Mouse (Mus musculus) neural tube, embryonic 14.5 days (tissue): ENCODE results near the gene Mrps15. TPM values are rescaled to one million over a fixed set of nuclear protein-coding genes. Genes with fewer than 3 reads are reported as not detected.

Source experiments
- ATAC-seq: fragments of 200-750 bp; cut with Nextera tagmentation; 2 replicates; pipeline ENCODE4 v1.8.0; 2017; ENCODE audit warnings: low read depth, mild to moderate bottlenecking, moderate TSS enrichment, moderate library complexity
- H3K27ac ChIP-seq: fragments of 300-500 bp; sonication (generic); 2 replicates; pipeline ENCODE4 v1.5.1; 2014; ENCODE audit warnings: low read depth, mild to moderate bottlenecking, control low read depth, low read length, moderate library complexity, mixed read lengths
- H3K27me3 ChIP-seq: fragments of 300-500 bp; sonication (generic); 2 replicates; pipeline ENCODE4 v1.6.1; 2014; ENCODE audit warnings: low read length; ENCODE audit not compliant: control insufficient read depth, insufficient read depth
- H3K36me3 ChIP-seq: fragments of 300-500 bp; sonication (generic); 2 replicates; pipeline ENCODE4 v1.6.1; 2014; ENCODE audit warnings: low read length, mixed read lengths; ENCODE audit not compliant: control insufficient read depth, insufficient read depth
- H3K4me1 ChIP-seq: fragments of 300-500 bp; sonication (generic); 2 replicates; pipeline ENCODE4 v1.6.1; 2014; ENCODE audit warnings: low read length; ENCODE audit not compliant: control insufficient read depth, insufficient read depth
- H3K4me2 ChIP-seq: fragments of 300-500 bp; sonication (generic); 2 replicates; pipeline ENCODE4 v1.6.1; 2014; ENCODE audit warnings: mild to moderate bottlenecking, low read depth, low read length, control low read depth
- H3K4me3 ChIP-seq: fragments of 300-500 bp; sonication (generic); 2 replicates; pipeline ENCODE4 v1.5.1; 2014; ENCODE audit warnings: low read depth, low read length, control low read depth, mixed read lengths
- H3K9ac ChIP-seq: fragments of 300-500 bp; sonication (generic); replicated peaks from 2 replicates; pipeline ENCODE4 v1.6.1; 2014; ENCODE audit warnings: low read depth, mild to moderate bottlenecking, control low read depth, low read length, mixed read lengths
- H3K9me3 ChIP-seq: fragments of 300-500 bp; sonication (generic); 2 replicates; pipeline ENCODE4 v1.6.1; 2016; ENCODE audit warnings: low read length; ENCODE audit not compliant: control insufficient read depth
- WGBS: fragments of 180-500 bp; shearing (Covaris S2); extraction: QIAGEN DNeasy Blood & Tissue Kit; methylation state at CpG from one replicate; pipeline ENCODE4 v1.1.7; 2014; 5-methylcytosine and 5-hydroxymethylcytosine counted together
- polyA plus RNA-seq: library from polyadenylated mRNA; unstranded; fragments of >200 nt; fragmentation: Nextera tagmentation; extraction: Ambion mirVana; gene quantifications from 2 replicates; pipeline ENCODE4 v1.2.1, GENCODE M21; 2014

Gene Mrps15
- polyA plus RNA-seq, 1 experiment from 2014 or later, result 137 TPM

DNA sequence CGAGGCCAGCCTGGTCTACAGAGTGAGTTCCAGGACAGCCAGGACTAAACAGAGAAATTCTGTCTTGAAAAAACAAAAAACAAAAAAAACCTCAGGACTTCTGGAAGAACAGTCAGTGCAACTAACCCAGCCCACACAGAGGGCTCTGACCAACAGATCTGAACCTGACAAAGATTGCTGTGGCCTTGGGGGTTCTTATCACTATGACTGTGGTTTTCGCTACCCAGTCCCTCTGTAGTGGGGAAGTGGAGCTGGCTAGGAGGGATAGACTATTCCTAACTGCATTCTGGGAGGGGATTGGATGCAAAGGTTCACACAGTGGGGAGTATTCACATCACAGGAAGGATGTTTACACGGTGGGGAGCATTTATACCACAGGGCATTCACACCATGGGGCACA, 17.7 kb upstream of the Mrps15 start:
- Histone ChIP-seq H3K4me2 (no peak overlapping the region), H3K4me3 (no peak overlapping the region), H3K4me1 (no peaks in the 10 kb centered on the region), H3K9me3 (no peaks in the 10 kb centered on the region), H3K27ac (no peak overlapping the region), H3K27me3 (no peaks in the 10 kb centered on the region), H3K9ac (no peak overlapping the region), H3K36me3 (no peaks in the 10 kb centered on the region)
- no peak for ATAC-seq
- WGBS, result 75% methylated on average over 3 of the region's 3 CpGs

DNA sequence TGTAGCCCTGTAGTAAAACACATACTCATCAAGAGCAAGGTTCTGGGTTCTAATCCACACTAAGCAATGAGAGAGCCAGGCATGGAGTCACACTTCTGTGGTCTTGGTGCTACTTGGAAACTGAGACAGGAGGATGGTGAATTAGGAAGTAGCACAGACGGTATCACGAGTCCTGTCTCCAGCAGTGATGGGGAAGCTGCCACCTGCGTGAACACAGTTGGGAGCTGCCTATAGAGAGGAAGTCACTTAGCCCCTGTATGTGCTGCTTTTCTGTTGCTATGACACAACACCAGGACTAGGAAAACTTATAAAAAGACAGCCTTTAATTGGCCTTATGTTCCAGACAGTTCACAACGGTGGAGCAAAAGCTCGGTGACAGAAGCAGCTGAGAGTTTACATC, 16.0 kb upstream of the Mrps15 start:
- H3K4me3 ChIP-seq, result no peak overlapping the region
- no peak overlapping the region for H3K4me2 ChIP-seq
- ATAC-seq, result no peak
- H3K27me3 ChIP-seq, result no peaks in the 10 kb centered on the region
- H3K27ac ChIP-seq, result no peak overlapping the region
- no peaks in the 10 kb centered on the region for H3K9me3 ChIP-seq
- H3K4me1 ChIP-seq, result no peaks in the 10 kb centered on the region
- 77% methylated on average over 5 of the region's 5 CpGs for WGBS
- H3K36me3 ChIP-seq, result no peaks in the 10 kb centered on the region
- H3K9ac ChIP-seq, result no peak overlapping the region

DNA sequence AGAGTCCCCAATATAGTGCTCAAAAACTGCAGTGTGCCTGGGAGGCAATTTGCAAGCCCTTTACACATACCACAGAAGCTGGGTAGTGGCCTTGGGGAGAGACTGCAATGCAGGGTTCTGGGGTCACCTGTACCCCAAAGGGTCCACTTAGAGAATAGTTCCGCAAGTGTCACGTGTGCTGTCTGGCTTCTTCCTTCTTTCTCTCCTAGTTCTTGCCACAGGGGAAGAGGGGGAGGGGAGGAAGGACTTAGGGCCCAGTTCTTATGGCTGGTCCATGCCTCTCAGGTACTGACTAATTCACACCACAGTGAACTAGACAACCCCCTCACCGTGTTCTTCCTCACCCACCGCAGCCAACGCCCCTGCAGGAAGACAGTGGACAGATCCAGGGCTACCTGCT, 11.3 kb upstream of the Mrps15 start:
- ATAC-seq, result no peak
- no peaks in the 10 kb centered on the region for H3K27me3 ChIP-seq
- H3K36me3 ChIP-seq, result no peaks in the 10 kb centered on the region
- no peak overlapping the region for H3K27ac ChIP-seq
- 84% methylated on average over 5 of the region's 5 CpGs for WGBS
- no peaks in the 10 kb centered on the region for H3K4me1 ChIP-seq
- H3K9me3 ChIP-seq, result no peaks in the 10 kb centered on the region
- no peak overlapping the region for H3K9ac ChIP-seq
- H3K4me3 ChIP-seq, result no peak overlapping the region
- no peak overlapping the region for H3K4me2 ChIP-seq

DNA sequence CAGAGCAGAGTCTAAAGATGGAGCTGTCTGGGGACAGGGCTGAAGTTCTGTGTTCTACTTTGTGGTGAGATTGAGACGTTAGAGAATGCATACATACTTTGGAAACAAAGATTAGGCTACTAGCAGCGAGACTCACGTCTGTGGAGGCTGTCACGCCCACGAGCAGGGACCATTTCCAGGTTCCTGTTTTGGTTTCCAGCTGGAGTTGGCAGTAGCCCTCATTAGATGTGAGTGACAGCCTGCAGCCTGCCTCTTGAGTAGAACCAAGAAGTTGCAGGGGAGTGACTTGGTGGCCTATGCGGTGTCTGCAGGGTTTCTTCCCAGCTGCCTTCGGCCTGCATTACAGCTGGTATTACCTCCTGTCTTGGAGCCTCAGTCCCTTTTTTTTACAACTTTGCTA, 4.9 kb downstream of the Mrps15 start:
- Histone ChIP-seq H3K27ac (no peak overlapping the region), H3K4me3 (no peak overlapping the region), H3K4me1 (peaks cover 8% of the 10 kb centered on the region), H3K27me3 (no peaks in the 10 kb centered on the region), H3K36me3 (peaks cover 26% of the 10 kb centered on the region), H3K9ac (no peak overlapping the region), H3K4me2 (no peak overlapping the region), H3K9me3 (no peaks in the 10 kb centered on the region)
- ATAC-seq, result no peak
- 95% methylated on average over 7 of the region's 7 CpGs for WGBS

DNA sequence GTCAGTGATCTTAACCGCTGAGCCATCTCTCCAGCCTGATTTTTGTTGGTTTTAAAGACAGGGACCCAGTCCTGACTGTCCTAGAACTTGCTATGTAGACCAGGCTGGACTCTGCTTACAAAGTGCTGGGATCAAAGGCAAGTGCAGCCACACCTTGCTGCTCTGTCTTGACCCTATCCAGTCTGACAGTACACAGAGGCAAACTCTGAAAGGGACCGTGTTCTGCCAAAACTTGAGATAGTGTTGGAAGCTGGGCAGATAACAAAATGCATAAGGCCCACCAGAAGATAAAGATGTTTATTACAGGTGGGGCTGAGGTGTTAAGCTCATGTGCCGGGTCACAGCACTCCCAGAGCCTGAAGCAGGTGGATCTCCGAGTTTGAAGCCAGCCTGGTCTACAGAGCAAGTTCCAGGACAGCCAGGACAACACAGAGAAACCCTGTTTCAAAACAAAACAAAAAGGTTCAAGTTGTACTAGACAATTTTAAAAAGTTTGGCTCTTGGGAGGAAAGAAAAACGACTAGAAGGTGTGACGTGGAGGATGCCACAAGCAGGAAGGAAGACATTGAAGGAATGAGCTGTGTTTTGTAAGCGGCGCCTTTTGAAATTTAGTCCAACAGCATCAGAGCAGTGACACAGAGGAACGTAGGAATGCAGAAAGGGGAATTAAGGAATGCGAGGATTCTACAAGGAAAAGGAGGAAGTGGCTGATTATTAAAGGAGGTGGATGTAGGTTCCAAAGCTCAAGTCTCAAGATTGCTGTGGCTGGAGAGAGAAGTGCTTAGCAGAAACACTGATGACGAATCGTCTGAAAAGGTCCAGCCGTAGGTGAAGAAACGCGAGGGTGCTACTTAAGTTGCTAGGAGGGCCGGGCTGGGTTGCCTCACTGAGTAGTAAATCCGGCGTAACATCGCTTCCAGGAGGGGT, 10.7 kb downstream of the Mrps15 start:
- Histone ChIP-seq H3K27me3 (no peaks in the 10 kb centered on the region), H3K4me2 (peak overlapping the region; percentile 84), H3K27ac (no peak overlapping the region), H3K36me3 (peaks cover 18% of the 10 kb centered on the region), H3K9ac (peak overlapping the region; percentile 64), H3K4me3 (peak overlapping the region; percentile 67), H3K4me1 (peaks cover 9% of the 10 kb centered on the region; the same call in 1 of the 2 replicates), H3K9me3 (no peaks in the 10 kb centered on the region)
- ATAC-seq, result no peak
- WGBS, result 17% methylated on average over 19 of the region's 19 CpGs

DNA sequence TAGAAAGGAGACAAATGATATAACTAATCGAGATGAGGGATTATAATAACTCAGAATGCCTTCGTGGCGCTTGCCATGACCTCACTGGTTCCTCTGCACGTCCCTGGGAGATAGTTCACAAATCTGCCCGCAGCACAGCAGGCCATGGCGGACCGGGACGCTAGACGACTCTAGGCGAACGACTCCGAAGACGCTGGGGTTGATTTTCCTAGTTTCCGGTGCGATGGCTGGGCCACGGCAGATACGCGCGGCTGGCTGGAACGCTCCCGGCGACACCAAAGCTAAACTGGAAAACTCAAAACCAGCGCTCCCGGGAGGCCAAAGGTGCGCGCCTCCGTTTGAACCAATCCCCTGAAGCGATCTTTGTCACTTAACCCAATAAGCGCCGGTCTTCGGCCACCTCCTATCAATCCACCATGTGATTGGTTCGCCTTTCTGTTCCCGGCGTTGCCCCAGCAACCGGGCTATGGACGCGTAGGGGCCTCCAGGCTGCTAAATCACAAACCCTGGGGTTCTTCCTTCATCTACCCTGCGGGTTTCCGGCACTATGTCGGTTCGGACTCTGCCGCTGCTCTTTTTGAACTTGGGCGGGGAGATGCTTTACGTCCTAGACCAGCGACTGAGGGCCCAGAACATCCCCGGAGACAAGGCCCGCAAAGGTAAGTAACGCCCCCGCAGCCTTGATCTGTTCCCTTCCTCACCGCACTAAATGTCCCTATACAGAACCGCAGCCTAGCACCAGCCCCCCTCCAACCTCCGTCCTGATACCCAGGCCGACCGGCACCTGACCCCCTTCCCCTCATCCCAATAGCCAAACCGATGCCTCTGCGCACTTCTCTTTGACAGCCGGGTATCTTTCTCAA, 11.6 kb downstream of the Mrps15 start, which contains the start of gene Oscp1:
Oscp1 (plus strand) TSS at position 432 of the 863 bp plus-strand sequence.
- Histone ChIP-seq H3K36me3 (peaks cover 18% of the 10 kb centered on the region), H3K9ac (peak within 1 kb of the TSS; percentile 64), H3K4me3 (peak within 1 kb of the TSS; percentile 67), H3K9me3 (no peaks in the 10 kb centered on the region), H3K27me3 (no peaks in the 10 kb centered on the region), H3K27ac (no peak within 1 kb of the TSS), H3K4me2 (peak within 1 kb of the TSS; percentile 84), H3K4me1 (peaks cover 9% of the 10 kb centered on the region; the same call in 1 of the 2 replicates)
- ATAC-seq, result peak; percentile 98
- 1% methylated on average over 57 of the region's 57 CpGs for WGBS

DNA sequence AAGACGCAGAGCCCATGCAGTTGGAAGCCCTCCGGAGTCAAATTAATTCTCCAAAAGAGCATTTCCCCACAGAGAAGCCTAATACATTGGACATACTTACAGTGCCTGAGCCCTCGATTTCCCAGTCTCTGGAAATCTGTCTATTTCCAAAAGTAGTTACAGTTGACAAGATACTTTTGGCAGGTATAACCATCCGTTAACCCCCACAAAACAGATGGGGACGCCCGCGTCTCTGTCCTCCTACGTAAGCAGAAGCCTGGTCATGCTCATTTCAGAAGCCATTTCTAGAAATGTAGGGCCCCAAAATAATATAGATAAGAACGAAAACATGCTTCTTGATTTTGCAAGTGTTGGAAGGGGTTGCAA, 12.3 kb downstream of the Mrps15 start:
- WGBS, result 37% methylated on average over 9 of the region's 9 CpGs
- no peaks in the 10 kb centered on the region for H3K27me3 ChIP-seq
- ATAC-seq, result no peak
- H3K9me3 ChIP-seq, result no peaks in the 10 kb centered on the region
- H3K4me1 ChIP-seq, result peaks cover 9% of the 10 kb centered on the region; the same call in 1 of the 2 replicates
- H3K36me3 ChIP-seq, result peaks cover 17% of the 10 kb centered on the region
- peak overlapping the region; percentile 67 for H3K4me3 ChIP-seq
- H3K9ac ChIP-seq, result peak overlapping the region; percentile 64
- peak overlapping the region; percentile 84 for H3K4me2 ChIP-seq
- H3K27ac ChIP-seq, result no peak overlapping the region

DNA sequence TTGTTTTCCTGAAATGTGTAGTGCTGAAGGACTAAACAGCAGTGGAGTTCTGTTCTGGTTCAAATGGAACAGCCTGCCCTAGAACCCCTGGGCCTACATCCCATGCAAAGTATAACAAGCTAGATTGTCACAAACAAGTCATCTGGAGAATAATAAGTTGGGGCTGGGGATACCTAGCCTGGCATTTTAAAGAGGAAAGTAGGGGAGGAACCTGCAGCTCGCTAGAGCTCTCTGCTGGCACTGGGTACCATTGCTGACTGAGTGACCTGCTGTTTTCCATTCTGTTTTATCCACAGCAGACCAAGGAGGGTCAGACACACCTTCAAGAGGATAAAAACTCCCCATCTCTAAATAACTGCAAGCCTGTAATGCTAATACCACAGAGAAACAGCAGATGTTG, 16.1 kb downstream of the Mrps15 start:
- Histone ChIP-seq H3K36me3 (no peaks in the 10 kb centered on the region), H3K27ac (no peak overlapping the region), H3K9me3 (no peaks in the 10 kb centered on the region), H3K4me1 (peaks cover 5% of the 10 kb centered on the region; the same call in 1 of the 2 replicates), H3K4me2 (no peak overlapping the region), H3K27me3 (no peaks in the 10 kb centered on the region), H3K4me3 (no peak overlapping the region), H3K9ac (no peak overlapping the region)
- 53% methylated on average over 1 of the region's 1 CpGs for WGBS
- ATAC-seq, result no peak

DNA sequence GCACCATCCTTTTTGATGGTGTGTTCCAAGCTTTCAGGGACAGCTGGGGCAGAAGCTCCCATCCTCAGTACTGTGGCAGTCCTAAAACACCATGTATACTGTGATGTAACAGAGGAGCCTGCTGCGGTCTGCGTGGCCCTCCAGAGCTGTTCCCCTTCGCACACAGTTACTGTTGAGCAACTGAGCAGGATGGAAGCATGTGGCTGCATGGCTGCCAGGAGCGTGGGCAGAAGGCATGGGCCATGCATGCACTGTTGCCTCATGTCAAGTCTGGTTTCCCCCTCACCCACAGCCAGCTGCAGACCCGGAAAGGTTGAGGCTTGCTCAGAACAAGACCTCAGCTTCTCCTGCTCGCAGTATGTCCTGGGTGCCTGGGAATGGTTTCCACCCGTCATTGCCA, 18.5 kb downstream of the Mrps15 start:
- H3K4me1 ChIP-seq, result no peaks in the 10 kb centered on the region
- no peak overlapping the region for H3K4me2 ChIP-seq
- no peak overlapping the region for H3K9ac ChIP-seq
- no peak overlapping the region for H3K4me3 ChIP-seq
- H3K27ac ChIP-seq, result no peak overlapping the region
- 90% methylated on average over 7 of the region's 7 CpGs for WGBS
- no peaks in the 10 kb centered on the region for H3K36me3 ChIP-seq
- H3K9me3 ChIP-seq, result no peaks in the 10 kb centered on the region
- no peaks in the 10 kb centered on the region for H3K27me3 ChIP-seq
- no peak for ATAC-seq
